Comparison of ENCODE assay signal across 1 mouse cellular context in genomic region chr7:4502421-4503090, GRCm38 (mm10).
TF ChIP-seq lines count a peak whose summit lies in the region.

No protein-coding gene starts in this region.

TF ChIP-seq in MEL, 35 proteins besides CTCF, POLR2A, EP300 and RAD21 (continued from another document):
- TF ChIP-seq USF1 (IDR thresholded peaks at IDR 0.05; ENCODE audit: low read depth, low read length) (no peak), NELFE (IDR thresholded peaks at IDR 0.05; ENCODE audit: low read depth, low read length) (no peak; the same call in 1 of the 2 replicates), SIN3A (IDR thresholded peaks at IDR 0.05; ENCODE audit: low read length) (peak; percentile 89), TAL1 (IDR thresholded peaks at IDR 0.05; ENCODE audit: low read length) (no peak), TCF12 (IDR thresholded peaks at IDR 0.05; ENCODE audit: low read depth, low read length) (0 out of 2 replicates have a peak, but pooled peaks have one; percentile 31), ZKSCAN1 (IDR thresholded peaks at IDR 0.05; ENCODE audit: low read depth, low read length) (no peak), KAT2A (conservative IDR thresholded peaks at IDR 0.05; ENCODE audit: low read depth, low read length) (peak; percentile 92), GATA1 (IDR thresholded peaks at IDR 0.05; ENCODE audit: low read depth, low read length) (peak; percentile 97), ELF1 (IDR thresholded peaks at IDR 0.05; ENCODE audit: low read depth, low read length) (peak; percentile 76), MAX (IDR thresholded peaks at IDR 0.05; ENCODE audit: low read length) (peak; percentile 71; the same call in 1 of the 2 replicates)
